Mouse (Mus musculus) heart, adult 18-20 months (tissue): ENCODE measurements around the gene Gpi1. TPM values are rescaled to one million over a fixed set of nuclear protein-coding genes. Genes with fewer than 3 reads are reported as not detected.
A peak's percentile ranks its signal among the peaks of the same experiment; 100 is the strongest.
"Not testable (repeated sequence)": the region's sequence is repeated elsewhere in the genome, so short reads cannot be mapped to it uniquely, and the experiment has no call there.

Source experiments
- DNase-seq, 2 experiments: peaks; one replicate each; pipeline ENCODE4 v3.0.0; 2021 to 2022; ENCODE audit warnings: mixed read lengths in 1 of 2
- total RNA-seq, 2 experiments: library from RNA; stranded (reverse); gene quantifications; 2 replicates each; pipeline ENCODE4 v1.2.3; 2021

Gene Gpi1
- total RNA-seq, 2 experiments from 2014 or later = 571 to 604 TPM

DNA sequence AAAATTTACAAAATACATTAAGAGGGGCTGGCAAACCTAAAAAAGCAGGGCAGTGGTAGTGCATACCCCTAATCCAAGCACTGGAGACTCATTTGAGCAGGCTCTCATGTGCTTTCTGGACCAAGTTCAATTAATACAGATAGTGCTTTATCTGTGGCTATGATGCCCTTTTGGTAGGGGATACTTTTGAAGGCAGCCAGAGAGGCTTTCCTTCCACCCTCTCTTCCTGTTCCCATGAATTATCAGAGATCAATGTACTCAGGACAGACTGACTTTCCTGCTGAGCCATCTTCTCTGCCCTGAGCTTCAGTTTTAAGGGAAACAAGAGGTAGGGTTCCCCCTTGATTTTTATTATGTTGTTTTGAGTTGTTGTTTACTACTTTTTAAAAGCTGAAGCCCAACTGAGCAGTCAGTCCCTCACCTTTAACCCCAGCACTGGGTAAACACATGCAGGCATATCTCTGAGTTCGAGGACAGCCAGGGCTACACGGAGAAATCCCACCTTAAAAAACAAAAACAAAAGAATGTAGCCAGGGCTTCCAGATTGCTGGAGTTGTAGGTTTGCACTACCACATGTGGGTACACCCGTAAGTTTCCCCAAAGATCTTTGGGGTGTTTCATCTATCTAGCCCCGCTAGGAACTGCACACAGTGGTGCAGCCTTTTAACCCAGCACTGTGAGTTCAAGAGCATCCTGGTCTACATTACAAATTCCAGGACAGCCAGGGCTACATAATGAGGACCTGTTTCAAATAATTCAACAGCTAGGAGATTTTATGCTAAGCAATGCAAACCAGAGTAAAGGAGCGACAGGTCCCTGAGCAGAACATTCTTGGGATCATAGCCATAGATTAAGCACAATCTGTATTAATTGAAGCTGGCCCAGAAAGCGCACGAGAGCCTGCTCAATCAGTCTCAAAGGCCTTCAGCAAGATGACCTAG, 2.9 kb upstream of the Gpi1 start:
- DNase-seq = no peak

DNA sequence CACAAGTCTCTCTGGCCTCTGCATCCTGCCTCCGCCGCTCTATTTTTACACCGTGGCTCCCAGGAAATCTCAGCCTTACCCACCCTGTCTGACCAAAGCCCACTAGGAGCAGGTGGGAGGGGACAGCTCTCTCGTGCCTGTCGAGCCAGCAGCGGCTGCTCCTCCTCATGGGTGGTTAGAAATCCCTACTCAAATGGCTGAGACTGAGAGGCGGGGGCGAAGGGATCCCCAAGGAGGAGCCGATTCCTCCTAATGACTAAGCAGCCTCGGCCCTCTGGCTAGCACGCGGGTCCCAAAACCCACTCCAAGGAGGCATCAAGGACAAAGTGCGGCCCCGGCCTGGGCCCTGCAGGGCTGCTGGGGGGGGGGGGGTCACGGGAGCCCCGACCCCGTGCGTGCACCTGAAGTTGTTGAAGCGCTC, 435 bp downstream of the Gpi1 start:
- DNase-seq = peak; percentile 65 to 73

DNA sequence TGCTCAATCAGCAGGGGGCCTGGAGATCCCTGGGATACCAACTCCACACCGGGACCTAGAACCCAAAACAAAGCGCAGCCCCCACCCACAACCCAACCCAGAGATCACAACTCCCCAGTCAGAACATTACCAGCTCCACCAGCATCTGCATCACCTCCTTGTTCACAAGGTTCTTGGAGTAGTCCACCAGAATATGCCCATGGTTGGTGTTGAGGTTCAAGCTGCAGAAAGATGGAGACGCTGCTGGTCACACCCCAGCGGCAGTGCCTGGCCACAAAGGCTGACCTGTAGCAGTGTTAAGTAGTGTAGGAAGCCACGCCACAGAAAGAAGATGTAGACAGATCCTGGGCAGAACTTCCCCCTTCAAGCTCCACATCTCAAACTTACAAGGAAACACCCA, 983 bp downstream of the Gpi1 start:
- DNase-seq = no peak

DNA sequence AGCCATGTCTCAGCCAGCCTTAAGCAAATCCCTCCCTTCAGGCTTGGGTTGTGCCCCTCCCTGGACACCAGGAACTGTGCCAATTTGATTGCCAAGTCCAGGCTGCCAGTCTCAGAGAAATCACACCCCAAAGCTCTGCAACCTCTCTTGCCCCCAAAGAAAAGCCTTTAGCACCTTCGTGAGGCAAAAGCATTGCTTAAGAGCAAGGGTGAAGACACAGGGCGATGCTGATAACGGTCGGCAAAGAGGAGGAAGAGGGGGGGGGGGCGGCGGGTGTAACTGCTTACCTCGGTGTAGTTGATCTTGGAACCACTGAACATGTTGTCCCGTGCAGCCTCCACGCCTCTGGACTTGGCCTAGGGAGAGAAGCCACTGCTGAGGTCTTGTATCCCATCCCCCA, 1.5 kb downstream of the Gpi1 start:
- DNase-seq = peak; percentile 35 to 53

DNA sequence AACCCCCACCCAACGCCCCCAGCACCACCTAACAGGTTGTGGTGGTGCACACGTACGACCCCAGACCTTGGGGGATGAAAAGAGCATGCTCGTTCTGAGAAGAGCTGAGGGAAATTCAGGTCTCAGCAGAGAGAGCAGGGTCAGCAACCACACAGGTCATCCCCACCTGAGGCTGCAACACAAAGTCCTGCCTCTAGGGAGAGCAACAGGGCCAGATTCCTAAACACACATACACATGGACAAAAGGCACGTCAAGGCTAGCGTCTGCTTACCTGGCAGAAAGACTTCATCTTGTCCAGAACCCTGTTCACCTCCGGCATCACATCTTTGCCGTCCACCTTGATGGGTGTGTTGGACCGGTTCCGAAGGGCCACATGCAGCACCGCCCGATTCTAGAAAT, 3.3 kb downstream of the Gpi1 start:
- DNase-seq = no peak

DNA sequence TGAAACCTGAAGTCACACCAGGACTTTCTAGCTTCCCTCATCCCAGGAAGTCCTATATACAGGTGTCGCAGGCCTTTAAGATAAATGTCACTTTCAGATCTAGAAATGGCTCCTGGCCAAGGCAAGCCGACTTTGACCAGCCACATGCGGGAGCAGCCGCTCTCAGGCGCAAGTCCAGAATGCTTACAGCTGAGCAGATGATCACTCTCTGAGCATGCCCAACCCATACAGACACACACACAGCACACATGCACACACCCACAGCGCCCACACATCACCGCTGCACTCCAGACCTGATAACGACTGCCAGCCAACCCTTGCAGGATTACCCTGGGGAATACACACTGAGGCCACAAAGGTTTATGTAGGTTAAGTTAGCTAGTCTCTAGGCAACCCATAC, 4.0 kb downstream of the Gpi1 start:
- no peak for DNase-seq

DNA sequence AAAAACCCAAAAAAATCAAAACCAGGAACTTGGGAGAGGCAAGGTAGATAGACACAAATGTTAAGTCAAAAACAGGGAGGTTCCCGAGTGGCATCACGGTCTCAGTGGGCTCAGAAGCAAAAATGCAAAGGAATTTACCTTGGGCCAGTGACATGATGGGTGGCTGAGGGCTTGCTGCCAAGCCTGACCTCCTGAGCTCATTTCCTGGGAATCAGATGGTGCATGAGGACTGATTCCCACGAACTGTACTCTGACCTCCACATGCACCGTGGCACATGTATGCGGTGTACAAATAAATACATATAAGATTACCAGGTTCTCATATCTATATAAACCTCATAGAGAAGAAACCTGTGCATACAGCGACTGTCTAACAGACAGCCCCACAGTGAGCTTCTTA, 5.8 kb downstream of the Gpi1 start:
- no peak for DNase-seq

DNA sequence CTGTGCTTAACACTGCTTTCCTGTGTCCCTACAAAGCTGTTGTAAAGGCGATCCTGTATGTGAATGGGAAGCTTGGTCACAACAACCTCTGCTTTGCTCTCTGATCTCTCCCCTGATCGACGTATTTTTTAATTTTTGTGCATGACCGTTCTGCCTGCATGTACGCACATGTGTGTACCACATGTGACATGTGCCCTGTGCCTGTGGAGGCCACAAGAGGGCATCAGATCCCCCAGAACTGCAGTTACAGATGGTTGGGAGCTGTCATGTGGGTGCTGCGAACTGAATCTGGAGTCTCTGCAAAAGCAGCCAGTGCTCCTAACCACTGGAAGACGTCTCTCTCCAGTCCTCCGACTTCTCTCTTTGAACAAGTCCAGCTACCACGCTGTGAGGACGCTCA, 7.8 kb downstream of the Gpi1 start:
- DNase-seq = no peak

DNA sequence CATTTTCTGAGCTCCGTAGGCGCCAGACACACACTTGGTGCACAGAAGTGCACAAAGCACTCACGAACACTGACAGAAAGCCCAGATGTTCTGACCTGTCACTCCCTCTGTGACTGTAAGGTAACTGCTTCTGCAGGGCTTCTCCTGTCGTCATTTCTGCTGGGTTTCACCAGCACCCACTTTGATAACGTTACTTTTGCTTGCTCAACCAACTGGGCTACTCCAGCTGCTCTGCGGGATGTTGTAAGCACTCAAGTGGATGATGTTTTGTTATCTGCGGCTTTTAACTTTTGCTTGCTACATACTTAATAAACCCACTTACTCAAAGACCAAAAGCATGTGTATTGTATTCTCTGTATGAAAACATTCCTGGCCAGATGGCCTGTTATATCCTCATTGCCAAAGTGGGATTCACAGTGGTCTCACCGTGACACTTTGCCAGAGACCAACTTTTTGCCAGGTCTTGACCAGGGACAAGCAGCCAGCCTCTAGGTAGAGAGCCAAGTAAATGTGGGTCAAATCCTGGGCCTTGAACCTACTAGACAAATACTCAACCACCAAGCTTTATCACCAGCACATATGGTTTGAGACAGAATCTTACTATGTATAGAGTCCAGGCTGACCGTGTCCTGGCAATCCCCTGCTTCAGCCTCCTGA, 8.4 kb downstream of the Gpi1 start:
- DNase-seq = no peak

DNA sequence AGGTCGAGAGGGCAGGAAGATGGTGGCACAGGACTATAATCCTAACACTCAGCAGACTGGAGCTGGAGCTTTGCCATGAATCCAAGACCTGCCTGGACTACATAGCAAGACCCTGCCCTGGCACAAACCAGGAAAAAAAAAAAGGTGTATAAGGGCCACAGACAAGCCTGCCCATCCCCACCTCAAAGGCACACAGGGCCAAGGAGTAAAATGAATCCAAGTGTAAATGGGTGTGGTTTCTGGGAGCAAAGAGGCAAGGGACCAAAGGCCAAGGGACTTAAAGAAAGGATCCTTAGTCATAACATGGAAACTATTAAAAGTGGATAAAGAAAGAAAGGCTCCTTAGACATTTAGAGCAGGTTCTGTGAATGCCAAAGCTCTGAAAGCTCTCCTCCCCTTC, 11.6 kb downstream of the Gpi1 start:
- no peak for DNase-seq

DNA sequence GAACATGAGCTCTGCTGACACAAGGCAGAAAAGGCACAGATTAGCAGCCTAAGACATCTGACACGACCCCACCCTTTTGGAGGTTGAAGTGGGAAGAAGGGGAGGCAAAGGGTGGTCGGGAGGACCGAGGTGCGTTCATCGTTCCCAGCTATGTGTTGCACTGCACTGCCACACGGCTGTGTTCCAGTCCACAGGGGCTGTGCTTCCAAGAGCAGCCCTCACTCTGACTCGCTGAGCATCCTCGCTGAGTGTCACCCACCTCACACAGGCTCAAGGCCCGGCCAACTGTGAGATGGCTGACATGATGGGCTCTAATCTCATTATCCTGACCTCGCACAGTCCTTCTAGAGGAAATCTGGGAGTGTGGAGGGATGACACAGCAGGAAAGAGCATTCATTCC, 13.7 kb downstream of the Gpi1 start:
- DNase-seq = no peak

DNA sequence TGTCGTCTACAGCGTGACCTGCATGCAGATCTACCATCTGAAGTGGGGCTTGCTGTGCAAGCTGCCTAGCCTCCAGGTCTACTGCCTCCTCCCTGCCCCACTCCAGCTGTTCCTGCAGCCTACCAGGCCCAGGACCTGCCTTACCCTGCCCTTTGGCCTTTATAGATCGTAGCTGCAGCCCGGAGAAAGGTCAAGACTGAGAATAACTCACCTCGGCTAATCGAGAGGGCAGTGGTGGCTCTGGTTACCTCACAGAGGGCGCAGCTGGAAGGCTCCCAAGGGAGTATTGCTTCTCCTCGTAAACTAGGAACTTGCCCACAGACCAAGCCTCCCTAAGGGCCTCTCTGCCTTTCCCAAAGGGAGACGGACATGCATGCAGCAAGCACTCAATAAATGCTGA, 14.7 kb downstream of the Gpi1 start:
- DNase-seq = no peak

DNA sequence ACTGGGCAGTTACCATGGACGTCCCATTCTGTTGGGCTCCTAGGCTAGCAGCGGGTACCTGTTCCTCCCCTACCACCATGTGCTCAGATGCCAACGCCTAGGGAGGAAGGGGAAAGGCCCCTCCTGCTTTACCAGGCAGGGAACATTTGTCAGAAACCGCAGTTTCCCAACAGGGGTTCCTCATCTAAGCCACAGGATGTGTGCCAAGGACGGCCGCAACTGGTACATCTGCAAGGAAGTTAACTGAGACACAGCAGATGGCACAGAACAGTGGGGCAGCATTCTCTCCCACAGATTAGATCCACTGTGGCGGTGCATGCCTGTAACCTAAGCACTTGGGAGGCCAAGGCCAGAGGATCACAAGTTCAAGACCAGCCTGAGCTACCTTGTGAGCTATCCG, 15.5 kb downstream of the Gpi1 start:
- peak in 1 of 2 experiments; percentile 62 for DNase-seq

DNA sequence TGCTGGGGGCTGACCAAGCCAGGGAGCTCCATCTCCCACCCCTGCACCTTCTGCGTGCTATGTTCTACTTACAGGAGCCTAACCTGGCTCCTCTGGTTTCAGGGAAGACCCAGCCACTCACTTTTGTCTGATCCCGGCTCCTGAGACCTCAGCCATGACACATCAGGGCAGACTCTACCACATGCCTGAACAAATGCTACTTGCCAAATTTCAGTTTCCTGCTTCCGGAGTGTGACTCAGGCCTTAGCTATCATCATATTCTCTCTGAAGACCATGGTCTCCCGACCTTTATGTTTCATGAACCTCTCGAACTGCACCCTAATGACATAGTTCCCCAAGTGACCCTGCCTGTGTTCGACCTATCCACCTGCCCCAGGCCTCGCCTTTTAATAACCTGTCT, 16.9 kb downstream of the Gpi1 start:
- no peak for DNase-seq

DNA sequence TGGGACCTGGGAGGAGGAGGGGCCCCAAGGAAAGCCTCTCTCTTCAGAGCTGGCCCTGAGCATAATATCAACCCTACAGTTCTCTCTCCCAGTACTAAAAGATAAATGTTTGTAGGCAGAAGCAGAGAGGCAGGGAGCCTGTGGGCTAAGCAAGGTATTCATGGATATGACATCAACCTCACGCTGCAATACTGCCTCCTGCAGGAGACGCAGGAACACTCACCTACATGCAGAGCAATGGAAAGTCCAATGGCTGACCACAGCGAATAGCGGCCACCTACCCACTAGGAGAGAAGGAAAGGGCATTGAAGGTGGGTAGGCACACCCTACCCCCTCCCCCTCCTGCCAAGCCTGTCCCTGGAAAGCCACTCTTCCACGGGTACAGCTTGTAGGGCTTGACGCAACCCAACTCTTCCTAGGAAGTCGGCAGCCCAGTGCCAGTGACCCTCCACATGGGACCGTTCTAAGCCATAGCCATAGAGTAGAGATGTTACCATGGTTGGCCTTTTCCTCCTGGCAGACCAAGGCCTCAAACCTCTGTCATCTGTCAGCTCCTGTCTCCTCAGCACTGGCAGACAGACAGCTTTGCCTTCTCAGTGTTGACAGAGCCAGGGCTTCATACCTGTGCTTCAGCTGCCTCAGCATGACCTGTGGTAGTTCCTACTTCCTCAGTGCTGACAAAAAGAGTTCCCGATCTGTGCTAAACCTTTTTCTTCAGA, 21.9 kb downstream of the Gpi1 start:
- DNase-seq = no peak

DNA sequence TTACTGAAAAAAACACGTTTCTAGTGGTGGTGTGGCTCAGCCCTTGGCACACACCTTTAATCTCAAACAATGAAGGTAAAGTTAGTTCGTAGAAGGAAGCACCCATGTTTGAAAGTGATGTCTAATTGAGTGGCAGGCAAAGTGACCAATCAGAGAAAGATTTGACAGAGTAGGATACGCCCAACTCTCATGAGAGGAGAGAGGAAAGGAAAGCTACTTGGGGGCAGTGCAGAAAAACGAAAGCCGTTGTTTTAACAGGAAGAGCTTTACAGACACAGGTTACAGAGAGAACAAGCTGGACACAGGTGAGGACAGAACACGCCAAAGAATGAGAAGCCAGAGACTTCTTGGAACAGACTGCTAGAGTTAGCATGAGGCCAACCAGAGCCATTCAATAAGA, 23.8 kb downstream of the Gpi1 start:
- no peak for DNase-seq

DNA sequence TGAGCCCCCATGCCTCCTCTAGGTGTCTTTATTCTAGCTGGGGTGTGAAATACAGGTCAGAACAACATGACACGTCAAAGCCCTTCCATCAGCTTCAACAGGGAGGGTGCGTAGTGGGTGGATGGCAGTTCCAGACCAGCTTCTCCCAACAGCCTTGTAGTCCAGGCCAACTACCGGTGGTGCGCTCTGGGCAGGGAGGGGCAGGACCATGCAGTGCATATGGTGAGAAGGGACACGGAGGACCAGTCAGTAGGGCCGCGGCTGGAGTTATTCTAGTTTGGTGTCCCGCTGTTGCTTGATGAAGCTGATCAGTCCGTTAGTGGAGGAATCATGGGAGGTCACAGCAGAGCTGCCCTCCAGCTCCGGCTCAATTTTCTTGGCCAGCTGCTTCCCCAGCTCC, 28.0 kb downstream of the Gpi1 start:
- not testable (repeated sequence) for DNase-seq

DNA sequence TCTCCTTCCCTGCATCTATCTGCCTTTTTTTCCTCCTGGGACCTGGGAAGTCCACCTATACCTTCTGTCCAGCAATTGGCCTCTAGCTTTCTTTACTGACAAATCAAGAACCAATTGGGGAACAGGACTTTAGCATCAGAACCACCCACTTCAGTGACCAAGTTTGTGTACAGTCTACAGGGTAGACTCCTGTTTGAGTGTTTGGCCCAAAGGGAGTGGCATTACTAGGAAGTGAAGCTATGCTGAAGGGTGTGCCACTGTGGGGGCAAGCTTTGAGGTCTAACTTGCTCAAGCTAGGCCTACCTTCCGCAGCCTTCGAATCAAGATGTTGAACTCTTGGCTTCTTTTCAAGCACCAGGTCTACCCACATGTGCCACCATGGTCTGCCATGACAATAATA, 29.3 kb downstream of the Gpi1 start:
- no peak for DNase-seq

DNA sequence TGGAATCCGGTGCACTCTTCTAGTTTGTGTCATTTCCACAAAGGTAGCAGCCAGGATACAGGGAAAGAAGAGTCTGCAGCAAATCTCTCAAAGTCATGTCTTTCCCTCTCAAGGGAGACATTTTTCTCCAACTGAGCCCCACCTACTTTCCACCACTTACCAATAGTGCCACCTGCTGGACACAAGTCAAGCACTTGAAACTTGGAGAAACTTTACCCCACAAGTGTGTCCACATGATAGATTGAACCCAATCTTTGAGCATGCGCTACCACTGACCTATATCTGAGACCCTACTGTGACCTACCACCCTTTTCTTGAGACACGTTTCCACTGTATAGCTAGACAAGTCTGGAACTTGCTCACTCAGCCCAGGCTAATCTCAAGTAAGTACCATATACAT, 31.8 kb downstream of the Gpi1 start:
- peak; percentile 43 to 66 for DNase-seq

DNA sequence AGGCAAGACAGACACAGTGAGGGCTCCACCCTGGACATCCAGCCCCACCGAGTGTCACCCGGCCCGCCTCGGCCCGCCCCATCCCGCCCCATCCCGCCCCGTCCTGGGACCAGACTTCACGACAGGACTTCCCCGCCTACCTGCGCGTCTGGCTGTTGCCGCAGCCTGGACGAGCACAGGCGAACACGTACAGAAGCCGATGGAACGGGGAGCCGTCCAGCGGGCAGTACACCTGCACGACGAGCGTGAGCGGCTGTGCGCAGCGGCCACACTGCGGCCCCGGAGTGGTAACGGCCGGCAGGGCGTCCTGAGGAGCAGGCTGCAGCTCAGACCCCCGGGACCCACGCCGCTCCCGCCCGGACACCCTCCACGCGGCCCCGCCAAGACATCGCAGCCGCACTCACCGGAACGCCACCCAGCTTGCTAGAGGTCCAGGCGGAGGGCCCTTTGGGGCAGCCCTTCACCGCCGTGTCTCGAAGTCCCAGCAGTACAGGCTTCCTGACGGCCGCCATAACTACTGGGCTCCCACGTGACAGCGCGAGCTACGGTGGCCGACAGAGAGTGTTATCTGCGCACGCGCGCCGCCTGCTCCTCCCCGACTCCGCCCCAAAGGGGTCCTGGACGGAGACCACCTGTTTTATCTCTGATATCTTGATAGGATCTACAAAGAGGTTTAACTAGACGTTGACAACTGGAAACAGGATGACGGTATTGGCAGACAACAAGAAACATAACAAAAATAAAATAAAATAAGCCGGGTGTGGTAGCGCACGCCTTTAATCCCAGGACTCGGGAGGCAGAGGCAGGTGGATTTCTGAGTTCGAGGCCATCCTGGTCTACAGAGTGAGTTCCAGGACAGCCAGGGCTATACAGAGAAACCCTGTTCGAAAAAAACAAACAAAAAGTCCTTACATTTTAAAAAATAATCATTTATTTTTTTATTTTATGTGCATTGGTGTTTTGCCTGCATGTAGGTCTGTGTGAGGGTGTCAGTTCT, 33.7 kb downstream of the Gpi1 start, which contains the start of gene Pdcd2l:
Gene Pdcd2l, minus strand, starts transcription at position 530 of the 997 bp plus-strand sequence.
- peak; percentile 93 to 95 for DNase-seq

DNA sequence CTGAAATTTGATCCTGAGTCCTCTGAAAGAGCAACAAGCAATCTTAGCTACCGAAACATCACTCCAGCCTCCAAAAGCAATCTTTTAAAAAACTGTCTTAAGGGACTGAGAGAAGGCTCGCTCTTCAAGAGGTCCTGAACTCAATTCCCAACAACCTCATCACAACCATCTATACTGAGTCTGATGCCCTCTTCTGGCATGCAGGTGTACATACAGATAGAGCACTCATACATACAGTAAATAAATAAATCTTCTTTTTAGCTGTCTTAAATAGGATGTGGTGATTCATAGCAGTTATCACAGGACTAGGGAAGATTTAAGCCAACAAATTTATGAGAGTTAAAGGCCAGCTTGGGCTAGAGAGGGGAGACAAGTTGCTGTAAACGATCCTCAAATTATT, 34.5 kb downstream of the Gpi1 start:
- DNase-seq = no peak

DNA sequence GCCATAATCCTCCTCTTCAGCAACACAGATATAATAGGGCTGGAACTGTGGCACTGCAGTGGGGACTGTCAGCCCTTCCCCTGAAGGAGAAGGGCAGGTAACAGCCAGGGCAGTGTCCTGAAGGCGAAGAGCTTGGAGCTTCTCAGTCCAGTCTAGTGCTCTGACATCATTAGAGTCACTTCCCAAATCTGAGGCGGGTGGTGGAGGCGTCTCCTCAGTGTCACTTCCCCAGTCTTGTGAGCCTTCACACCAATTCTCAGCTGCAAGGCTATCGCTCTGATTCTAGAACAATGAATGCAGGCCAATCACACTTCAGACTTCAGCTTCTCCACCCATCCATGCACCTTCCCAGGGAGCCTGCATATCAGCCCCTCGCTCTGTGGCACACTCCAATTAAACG, 37.3 kb downstream of the Gpi1 start:
- peak in 1 of 2 experiments; percentile 47 for DNase-seq
